8 mouse cellular contexts compared by ENCODE assay signal in genomic region chr12:114650432-114651101, GRCm38 (mm10).
DNase-seq lines count a peak whose midpoint lies in the region; ATAC-seq and TF ChIP-seq lines count a peak whose summit lies in the region.
"Not testable (repeated sequence)": the region's sequence is repeated elsewhere in the genome, so short reads cannot be mapped to it uniquely, and the experiment has no call there.

No protein-coding gene starts in this region.

- ATAC-seq in liver, postnatal 0 days = not testable (repeated sequence)
- ATAC-seq in megakaryocyte progenitor cell, adult 5-6 weeks (replicated peaks; ENCODE audit: poor library complexity) = peak; percentile 86

- TF ChIP-seq CTCF in liver, postnatal 0 days (IDR thresholded peaks at IDR 0.05; ENCODE audit: low read depth) = peak; percentile 50

- not testable (repeated sequence) for H3K36me3 ChIP-seq in liver, postnatal 0 days (replicated peaks; ENCODE audit: insufficient read depth, low read length)

- not testable (repeated sequence) for TF ChIP-seq EP300 in liver, postnatal 0 days (IDR thresholded peaks at IDR 0.05; ENCODE audit: low read depth)

- H3K4me1 ChIP-seq in liver, postnatal 0 days (ENCODE audit: insufficient read depth) = not testable (repeated sequence)

- H3K4me2 ChIP-seq in liver, postnatal 0 days (ENCODE audit: low read depth, low read length) = not testable (repeated sequence)

- not testable (repeated sequence) for H3K9me3 ChIP-seq in liver, postnatal 0 days (ENCODE audit: low read length)

- not testable (repeated sequence) for H3K27ac ChIP-seq in liver, postnatal 0 days (ENCODE audit: low read depth)

- H3K27me3 ChIP-seq in liver, postnatal 0 days (ENCODE audit: insufficient read depth, low read length) = not testable (repeated sequence)

- DNase-seq in CD4-positive helper T cell, adult 2 months (ENCODE audit: low read depth, low spot score) = peak; percentile 52
- peak; percentile 30 for DNase-seq in T-cell, adult 2 months (ENCODE audit: low spot score)
- peak; percentile 27 for DNase-seq in heart, adult 11 months
- peak; percentile 17 for DNase-seq in liver, postnatal 0 days
- DNase-seq in retina, adult 2 months (ENCODE audit: low read depth, low spot score) = peak; percentile 3
- DNase-seq in thymus, postnatal 0 days (ENCODE audit: low spot score) = peak; percentile 75
- peak; percentile 33 to 45 for DNase-seq in thymus, postnatal 36 days

- H3K9ac ChIP-seq in liver, postnatal 0 days (replicated peaks) = not testable (repeated sequence)

- H3K4me3 ChIP-seq in liver, postnatal 0 days (ENCODE audit: low read depth, low read length) = not testable (repeated sequence)

- WGBS in liver, postnatal 0 days (ENCODE audit: insufficient replicate concordance) = 73% methylated on average over 1 of the region's 1 CpGs

Comparison
In these comparisons a context has a peak if more than half of its experiments do, and no peak if none do; other contexts are left out.
1. DNase-seq: peak in every context shown above with its lines; median percentile 75 in thymus, postnatal 0 days; 52 in CD4-positive helper T cell, adult 2 months; 39 in thymus, postnatal 36 days; 30 in T-cell, adult 2 months; 27 in heart, adult 11 months; 17 in liver, postnatal 0 days; 3 in retina, adult 2 months.